In genomic region chr13:24639215-24640165, GRCm38 (mm10) we compare ENCODE assay signal across 8 mouse cellular contexts. TPM values are rescaled to one million over a fixed set of nuclear protein-coding genes. Genes with fewer than 3 reads are reported as not detected.
A peak's percentile ranks its signal among the peaks of the same experiment; 100 is the strongest.
DNase-seq lines count a peak whose midpoint lies in the region; ATAC-seq and TF ChIP-seq lines count a peak whose summit lies in the region.

No protein-coding gene starts in this region.

- H3K36me3 ChIP-seq in kidney, embryonic 15.5 days = no peaks in the 10 kb centered on the region
- H3K36me3 ChIP-seq in E14TG2a.4 (ENCODE audit: insufficient read depth, low read length) = no peaks in the 10 kb centered on the region
- H3K36me3 ChIP-seq in embryonic facial prominence, embryonic 13.5 days = no peaks in the 10 kb centered on the region
- H3K36me3 ChIP-seq in hindbrain, embryonic 14.5 days (replicated peaks; ENCODE audit: control insufficient read depth, insufficient read depth) = no peaks in the 10 kb centered on the region
- H3K36me3 ChIP-seq in midbrain, embryonic 11.5 days (ENCODE audit: control insufficient read depth, insufficient read depth, low read length) = no peaks in the 10 kb centered on the region

- H3K4me1 ChIP-seq in kidney, embryonic 15.5 days = peaks cover 30% of the 10 kb centered on the region
- H3K4me1 ChIP-seq in E14TG2a.4 (replicated peaks; ENCODE audit: low read depth, low read length) = peaks cover 55% of the 10 kb centered on the region
- H3K4me1 ChIP-seq in embryonic facial prominence, embryonic 13.5 days = peaks cover 17% of the 10 kb centered on the region
- peaks cover 33% of the 10 kb centered on the region for H3K4me1 ChIP-seq in hindbrain, embryonic 14.5 days (replicated peaks; ENCODE audit: control insufficient read depth, insufficient read depth, low read length)
- H3K4me1 ChIP-seq in midbrain, embryonic 11.5 days (ENCODE audit: control insufficient read depth, insufficient read depth, low read length) = peaks cover 21% of the 10 kb centered on the region

- no peak for DNase-seq in kidney, adult 18-20 months
- no peak for DNase-seq in hindbrain, embryonic 14.5 days (ENCODE audit: low spot score)
- DNase-seq in midbrain, embryonic 11.5 days (ENCODE audit: low spot score, missing footprints) = no peak
- peak; percentile 48 for DNase-seq in thymus, postnatal 14 days

- H3K27me3 ChIP-seq in kidney, embryonic 15.5 days = peaks cover 8% of the 10 kb centered on the region
- peaks cover 60% of the 10 kb centered on the region for H3K27me3 ChIP-seq in E14TG2a.4 (ENCODE audit: insufficient read depth, low read length)
- H3K27me3 ChIP-seq in embryonic facial prominence, embryonic 13.5 days = peaks cover 30% of the 10 kb centered on the region
- H3K27me3 ChIP-seq in hindbrain, embryonic 14.5 days (ENCODE audit: control insufficient read depth, insufficient read depth, low read length) = no peaks in the 10 kb centered on the region
- peaks cover 15% of the 10 kb centered on the region for H3K27me3 ChIP-seq in midbrain, embryonic 11.5 days (ENCODE audit: control insufficient read depth, insufficient read depth, low read length)

- H3K9me3 ChIP-seq in kidney, embryonic 15.5 days (replicated peaks) = no peaks in the 10 kb centered on the region
- H3K9me3 ChIP-seq in E14TG2a.4 (ENCODE audit: low read length) = no peaks in the 10 kb centered on the region
- no peaks in the 10 kb centered on the region for H3K9me3 ChIP-seq in embryonic facial prominence, embryonic 13.5 days
- no peaks in the 10 kb centered on the region for H3K9me3 ChIP-seq in hindbrain, embryonic 14.5 days (ENCODE audit: control insufficient read depth, low read length)
- no peaks in the 10 kb centered on the region for H3K9me3 ChIP-seq in midbrain, embryonic 11.5 days (ENCODE audit: control insufficient read depth, low read length)

- peak overlapping the region; percentile 98 for H3K4me2 ChIP-seq in kidney, embryonic 15.5 days
- peak overlapping the region; percentile 98 for H3K4me2 ChIP-seq in embryonic facial prominence, embryonic 13.5 days
- H3K4me2 ChIP-seq in hindbrain, embryonic 14.5 days (replicated peaks) = peak overlapping the region; percentile 64
- peak overlapping the region; percentile 97 for H3K4me2 ChIP-seq in midbrain, embryonic 11.5 days

- ATAC-seq in kidney, embryonic 15.5 days (replicated peaks; ENCODE audit: low FRiP score) = peak; percentile 69; the same call in 1 of the 2 replicates
- 0 out of 2 replicates have a peak, but pooled peaks have one; percentile 40 for ATAC-seq in embryonic facial prominence, embryonic 13.5 days (ENCODE audit: insufficient number of reproducible peaks, insufficient read depth, low FRiP score, low TSS enrichment, low read depth)
- peak; percentile 57 for ATAC-seq in hindbrain, embryonic 14.5 days (ENCODE audit: low FRiP score)
- peak; percentile 57 for ATAC-seq in midbrain, embryonic 11.5 days (ENCODE audit: low FRiP score)
- ATAC-seq in megakaryocyte progenitor cell, adult 5-6 weeks (replicated peaks; ENCODE audit: poor library complexity) = no peak

- peak overlapping the region; percentile 54 for H3K4me3 ChIP-seq in kidney, embryonic 15.5 days (replicated peaks)
- H3K4me3 ChIP-seq in E14TG2a.4 (replicated peaks; ENCODE audit: low read length) = peak overlapping the region; percentile 80
- H3K4me3 ChIP-seq in embryonic facial prominence, embryonic 13.5 days = peak overlapping the region; percentile 65
- peak overlapping the region; percentile 45 for H3K4me3 ChIP-seq in hindbrain, embryonic 14.5 days (replicated peaks; ENCODE audit: low read length)
- peak overlapping the region; percentile 58 for H3K4me3 ChIP-seq in midbrain, embryonic 11.5 days (ENCODE audit: low read depth, low read length)

- TF ChIP-seq CTCF in E14TG2a.4 (conservative IDR thresholded peaks at IDR 0.05; ENCODE audit: low read length) = no peak

- H3K27ac ChIP-seq in kidney, embryonic 15.5 days = no peak overlapping the region
- H3K27ac ChIP-seq in embryonic facial prominence, embryonic 13.5 days = no peak overlapping the region
- H3K27ac ChIP-seq in hindbrain, embryonic 14.5 days = peak overlapping the region; percentile 80
- peak overlapping the region; percentile 40; the same call in 1 of the 2 replicates for H3K27ac ChIP-seq in midbrain, embryonic 11.5 days (ENCODE audit: low read depth, low read length)

- peak overlapping the region; percentile 53; the same call in 1 of the 2 replicates for H3K9ac ChIP-seq in kidney, embryonic 15.5 days
- H3K9ac ChIP-seq in embryonic facial prominence, embryonic 13.5 days = peak overlapping the region; percentile 75
- H3K9ac ChIP-seq in hindbrain, embryonic 14.5 days = peak overlapping the region; percentile 57
- peak overlapping the region; percentile 65 for H3K9ac ChIP-seq in midbrain, embryonic 11.5 days (ENCODE audit: low read length)

- WGBS in kidney, embryonic 15.5 days = 8% methylated on average over 22 of the region's 22 CpGs
- WGBS in embryonic facial prominence, embryonic 13.5 days = 14% methylated on average over 22 of the region's 22 CpGs
- 13% methylated on average over 22 of the region's 22 CpGs for WGBS in hindbrain, embryonic 14.5 days
- WGBS in midbrain, embryonic 11.5 days = 20% methylated on average over 22 of the region's 22 CpGs

RNA-seq across cellular contexts. Expression of gene Ripor2, which starts 57.5 kb away (rescaled TPM):
- 2.7 and 2.8 TPM in 2 replicates for polyA plus RNA-seq in kidney, embryonic 15.5 days (2015; fragmentation: Nextera tagmentation; extraction: Ambion mirVana)
- 5.9 and 7.1 TPM in 2 replicates for polyA plus RNA-seq in embryonic facial prominence, embryonic 13.5 days (2015; fragmentation: Nextera tagmentation; extraction: Ambion mirVana)
- polyA plus RNA-seq in hindbrain, embryonic 14.5 days (2014; fragmentation: Nextera tagmentation; extraction: Ambion mirVana) = 21.9 and 25.9 TPM in 2 replicates
- polyA plus RNA-seq in midbrain, embryonic 11.5 days (2014; fragmentation: Nextera tagmentation; extraction: Ambion mirVana) = 9.2 and 11.1 TPM in 2 replicates
- 37.6 and 50.4 TPM in 2 replicates for total RNA-seq in megakaryocyte progenitor cell, adult 5-6 weeks (2015)
- total RNA-seq in megakaryocyte progenitor cell, adult 5-6 weeks (2017) = 24.0 and 28.9 TPM in 2 replicates

Comparison
In these comparisons a context has a peak if more than half of its experiments do, and no peak if none do; other contexts are left out.
1. H3K27ac ChIP-seq: peak in hindbrain, embryonic 14.5 days (single experiment) and midbrain, embryonic 11.5 days (single experiment); none in kidney, embryonic 15.5 days (single experiment) and embryonic facial prominence, embryonic 13.5 days (single experiment).
2. Peak in every context shown above with its lines, with median percentiles within 50 percentile points of each other: H3K4me2 ChIP-seq, H3K4me3 ChIP-seq and H3K9ac ChIP-seq.